Mouse (Mus musculus) G1E (cell line): ENCODE data around the gene Pam16. TPM values are rescaled to one million over a fixed set of nuclear protein-coding genes. Genes with fewer than 3 reads are reported as not detected.
A peak's percentile ranks its signal among the peaks of the same experiment; 100 is the strongest.
"Not testable (repeated sequence)": the region's sequence is repeated elsewhere in the genome, so short reads cannot be mapped to it uniquely, and the experiment has no call there.

Experiments used
- ATAC-seq: 2 replicates; pipeline ENCODE4 v1.8.0; 2016; ENCODE audit warnings: mild to moderate bottlenecking; ENCODE audit not compliant: insufficient number of reproducible peaks, poor library complexity, low FRiP score, severe bottlenecking; ENCODE audit errors: extremely low read depth
- DNase-seq: peaks from one replicate; pipeline ENCODE4 v3.0.0; 2012; ENCODE audit warnings: low spot score
- H3K27me3 ChIP-seq: 2 replicates; pipeline ENCODE4 v1.6.1; 2012; ENCODE audit warnings: mild to moderate bottlenecking, low read length, inconsistent platforms; ENCODE audit not compliant: insufficient read depth
- H3K36me3 ChIP-seq: replicated peaks from 2 replicates; pipeline ENCODE3; 2012; ENCODE audit warnings: mild to moderate bottlenecking, inconsistent platforms
- H3K4me1 ChIP-seq: 2 replicates; pipeline ENCODE4 v1.6.1; 2012; ENCODE audit warnings: low read depth, low read length, inconsistent platforms, mixed read lengths; ENCODE audit not compliant: insufficient read depth
- H3K4me3 ChIP-seq: 2 replicates; pipeline ENCODE4 v1.5.1; 2012; ENCODE audit warnings: low read depth, mild to moderate bottlenecking, inconsistent platforms, low read length, moderate library complexity, mixed read lengths
- H3K9me3 ChIP-seq: replicated peaks from 2 replicates; pipeline ENCODE4 v1.6.1; 2012; ENCODE audit warnings: inconsistent platforms
- CTCF ChIP-seq: IDR thresholded peaks from 2 replicates; pipeline ENCODE4 v1.5.1; 2012; ENCODE audit warnings: low read depth, low read length, inconsistent platforms, mixed read lengths
- GATA1 ChIP-seq: IDR thresholded peaks from 2 replicates; pipeline ENCODE4 v1.6.1; 2012; ENCODE audit warnings: borderline replicate concordance, low read length, inconsistent platforms, mixed read lengths
- GATA2 ChIP-seq: IDR thresholded peaks from 2 replicates; pipeline ENCODE4 v1.6.1; 2012; ENCODE audit warnings: low read depth, low read length, inconsistent platforms, borderline replicate concordance
- POLR2AphosphoS5 ChIP-seq: IDR thresholded peaks from 2 replicates; pipeline ENCODE4 v1.6.1; 2012; ENCODE audit warnings: low read depth, low read length, inconsistent platforms; ENCODE audit not compliant: insufficient replicate concordance
- TAL1 ChIP-seq: conservative IDR thresholded peaks from 2 replicates; pipeline ENCODE4 v1.6.1; 2012; ENCODE audit warnings: low read depth, low read length, inconsistent platforms, mixed read lengths
- polyA plus RNA-seq: library from polyadenylated mRNA; stranded (reverse); fragments of >175 nt; gene quantifications from 2 replicates; pipeline ENCODE4 v1.2.3, GENCODE M21; 2012
- total RNA-seq, 2 experiments: library from RNA; stranded (forward) in 1 of 2; stranded (reverse) in 1 of 2; fragments of 200-1000 nt in 1 of 2; fragments of >200 nt in 1 of 2; fragmentation: Nextera tagmentation in 1 of 2; gene quantifications; 2 replicates each; pipeline ENCODE4 v1.2.3; 2014 to 2017

The Pam16 gene
- total and polyA plus RNA-seq, 3 experiments, result 35.3 to 65.3 (median 41.7) TPM

DNA sequence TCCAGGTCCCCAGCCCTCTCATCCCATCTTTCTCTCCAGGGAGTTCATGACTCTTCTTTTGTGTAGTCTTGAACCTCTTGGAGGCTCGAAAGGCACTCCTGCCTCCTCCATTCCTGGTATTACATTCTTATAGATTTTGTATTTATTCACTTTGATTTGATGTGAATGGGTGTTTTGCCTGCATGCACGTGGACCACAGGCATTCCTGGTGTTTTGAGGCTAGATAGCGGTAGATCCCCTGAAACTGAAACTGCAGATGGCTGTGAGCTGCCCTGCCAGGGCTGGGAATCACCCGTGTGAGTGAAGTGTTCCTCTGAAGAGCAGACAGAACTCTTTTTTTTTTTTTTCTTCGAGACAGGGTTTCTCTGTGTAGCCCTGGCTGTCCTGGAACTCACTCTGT, 40.4 kb downstream of the Pam16 start:
- Histone ChIP-seq H3K27me3 (no peaks in the 10 kb centered on the region), H3K36me3 (no peaks in the 10 kb centered on the region), H3K4me1 (peaks cover 44% of the 10 kb centered on the region), H3K4me3 (no peak overlapping the region; the same call in 1 of the 2 replicates), H3K9me3 (no peaks in the 10 kb centered on the region)
- ATAC-seq, result no peak
- no peak for DNase-seq
- TF ChIP-seq CTCF (no peak), POLR2AphosphoS5 (no peak), TAL1 (no peak), GATA2 (no peak), GATA1 (no peak)

DNA sequence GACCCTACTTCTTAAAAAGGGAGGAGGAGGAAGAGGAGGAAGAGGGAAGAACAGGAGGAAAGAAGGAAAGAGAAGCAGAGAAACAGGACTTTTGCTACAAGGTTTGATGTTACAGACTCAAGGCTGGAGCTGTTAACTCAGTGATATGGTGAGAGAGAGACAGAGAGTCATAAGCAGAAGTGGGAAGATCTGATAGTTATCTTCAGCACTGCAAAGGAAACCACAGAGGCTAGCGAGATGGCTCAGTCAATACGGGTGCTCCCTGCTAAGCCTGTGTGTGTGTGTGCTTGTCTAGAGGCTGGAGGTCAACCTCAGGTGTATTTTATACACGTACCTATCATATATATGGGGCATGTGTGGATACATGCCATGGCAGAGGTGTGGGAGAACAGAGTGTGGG, 41.0 kb downstream of the Pam16 start:
- peak; percentile 32 for ATAC-seq
- TF ChIP-seq POLR2AphosphoS5 (no peak), TAL1 (no peak), GATA2 (no peak), GATA1 (no peak), CTCF (no peak)

DNA sequence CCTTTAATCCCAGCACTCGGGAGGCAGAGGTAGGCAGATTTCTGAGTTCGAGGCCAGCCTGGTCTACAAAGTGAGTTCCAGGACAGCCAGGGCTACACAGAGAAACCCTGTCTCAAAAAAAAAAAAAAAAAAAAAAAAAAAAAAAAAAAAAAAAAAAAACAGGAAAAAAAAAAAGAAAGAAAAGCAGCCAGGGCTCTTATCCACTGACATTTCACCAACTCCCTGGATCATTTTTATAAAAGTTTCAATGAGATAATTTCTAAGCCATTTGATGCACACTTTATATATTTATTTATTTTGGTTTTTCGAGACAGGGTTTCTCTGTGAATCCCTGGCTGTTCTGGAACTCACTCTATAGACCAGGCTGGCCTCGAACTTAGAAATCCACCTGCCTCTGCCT, 43.6 kb downstream of the Pam16 start:
- DNase-seq, H3K9me3 ChIP-seq, H3K4me3 ChIP-seq, H3K36me3 ChIP-seq, ATAC-seq: not testable (repeated sequence)
- peaks cover 39% of the 10 kb centered on the region for H3K4me1 ChIP-seq
- H3K27me3 ChIP-seq, result peaks cover 16% of the 10 kb centered on the region

More for the DNA sequence above, 41.0 kb downstream of the Pam16 start:
- Histone ChIP-seq H3K4me3 (peak overlapping the region; percentile 1; the same call in 1 of the 2 replicates), H3K36me3 (no peaks in the 10 kb centered on the region), H3K9me3 (no peaks in the 10 kb centered on the region), H3K27me3 (peaks cover 5% of the 10 kb centered on the region), H3K4me1 (peaks cover 47% of the 10 kb centered on the region)
- DNase-seq, result no peak

DNA sequence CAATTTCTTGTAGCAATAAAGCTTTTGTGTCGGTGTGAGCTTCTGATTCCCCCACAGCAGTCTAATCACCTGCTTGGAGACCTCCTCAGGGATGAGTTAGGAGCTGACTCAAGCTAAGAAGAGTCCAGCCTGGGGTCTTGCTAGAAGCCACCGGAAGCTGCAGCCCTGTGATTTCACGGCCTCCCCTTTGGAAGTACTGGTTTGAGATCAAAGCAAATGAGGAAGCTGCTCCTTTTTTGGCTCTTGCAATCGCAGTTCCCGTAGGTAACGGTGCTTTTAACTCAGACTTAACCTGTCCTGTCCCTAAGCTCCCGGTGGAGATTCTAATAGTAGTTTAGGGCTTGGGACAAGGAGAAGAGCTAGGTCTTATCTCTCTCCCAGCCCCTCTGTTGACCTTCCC, 46.2 kb downstream of the Pam16 start:
- peaks cover 26% of the 10 kb centered on the region for H3K27me3 ChIP-seq
- no peaks in the 10 kb centered on the region for H3K36me3 ChIP-seq
- no peak for ATAC-seq
- peaks cover 18% of the 10 kb centered on the region for H3K4me1 ChIP-seq
- no peak overlapping the region for H3K4me3 ChIP-seq
- H3K9me3 ChIP-seq, result no peaks in the 10 kb centered on the region
- TF ChIP-seq CTCF (no peak), GATA1 (no peak), GATA2 (no peak), TAL1 (no peak), POLR2AphosphoS5 (no peak)
- no peak for DNase-seq

DNA sequence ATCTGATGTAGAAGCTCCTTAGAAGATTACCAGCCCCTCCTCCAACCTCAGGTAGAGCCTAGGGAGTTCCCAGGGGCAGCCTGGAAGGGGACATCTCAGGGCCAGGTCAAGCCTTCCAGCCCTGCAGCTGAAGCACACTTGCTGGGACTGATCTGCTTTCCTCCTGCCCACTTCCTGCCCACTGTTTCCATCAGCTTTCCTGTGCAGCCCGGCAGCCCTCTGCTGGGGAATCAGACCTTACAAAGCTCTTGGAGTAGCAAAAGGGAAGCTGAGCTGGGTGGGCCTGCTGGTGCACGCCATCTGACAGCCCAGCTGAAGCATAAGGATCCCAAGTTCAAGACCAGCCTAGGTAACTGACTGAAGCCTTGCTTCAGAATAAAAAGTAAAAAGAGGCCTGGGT, 47.9 kb downstream of the Pam16 start:
- TF ChIP-seq CTCF (no peak), TAL1 (no peak), POLR2AphosphoS5 (no peak), GATA1 (no peak)
- Histone ChIP-seq H3K27me3 (peaks cover 34% of the 10 kb centered on the region), H3K4me3 (no peak overlapping the region), H3K36me3 (no peaks in the 10 kb centered on the region), H3K4me1 (peaks cover 10% of the 10 kb centered on the region), H3K9me3 (no peaks in the 10 kb centered on the region)
- ATAC-seq, result no peak
- DNase-seq, result no peak

DNA sequence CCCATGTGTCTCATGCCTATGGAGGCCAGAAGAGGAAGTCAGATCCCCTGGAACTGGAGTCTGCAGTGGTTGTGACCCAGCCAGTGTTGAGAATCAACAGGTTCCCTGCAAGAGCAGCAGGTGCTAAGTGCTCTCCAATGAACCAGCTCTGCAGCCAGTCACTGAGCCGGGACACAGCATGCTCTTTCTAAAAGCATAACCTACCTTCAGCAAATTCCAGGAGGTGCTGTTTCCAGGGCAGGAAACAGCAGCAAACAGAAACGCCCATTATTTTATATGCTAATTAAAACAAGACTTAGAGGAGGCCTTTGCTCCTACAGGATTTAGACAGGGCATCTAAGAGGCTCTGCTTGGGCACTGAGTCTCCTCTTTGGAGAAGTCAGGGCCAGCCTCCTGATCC, 48.8 kb downstream of the Pam16 start:
- DNase-seq, result no peak
- no peak for TF ChIP-seq GATA2
- no peak for TF ChIP-seq GATA1
- no peak for TF ChIP-seq POLR2AphosphoS5
- TF ChIP-seq CTCF, result no peak
- no peak for TF ChIP-seq TAL1
- ATAC-seq, result no peak
- Histone ChIP-seq H3K36me3 (no peaks in the 10 kb centered on the region), H3K9me3 (no peaks in the 10 kb centered on the region), H3K4me1 (peaks cover 10% of the 10 kb centered on the region), H3K27me3 (peaks cover 39% of the 10 kb centered on the region), H3K4me3 (no peak overlapping the region)

DNA sequence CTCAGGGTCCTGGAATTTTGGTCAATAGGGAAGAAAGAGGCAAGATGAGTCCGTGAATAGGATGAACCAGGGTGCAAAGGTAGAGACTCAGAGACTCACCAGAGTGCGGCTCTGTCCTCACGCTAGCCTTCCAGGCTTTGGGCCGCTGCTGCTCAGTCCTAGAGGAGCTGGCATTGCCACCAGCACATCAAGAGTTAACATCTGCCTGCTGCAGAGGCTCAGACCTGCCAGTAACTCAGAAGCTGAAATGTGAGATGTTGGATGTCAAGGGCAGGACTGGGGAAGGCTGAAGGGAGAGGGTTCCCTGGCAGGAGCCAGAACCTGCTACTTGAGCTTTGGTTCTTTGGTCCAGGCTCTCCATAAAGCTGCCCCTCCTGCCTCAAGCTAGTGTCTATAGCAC, 54.1 kb downstream of the Pam16 start:
- H3K9me3 ChIP-seq, result no peaks in the 10 kb centered on the region
- TF ChIP-seq GATA2 (no peak), TAL1 (no peak), GATA1 (no peak), POLR2AphosphoS5 (no peak)
- ATAC-seq (no peak), DNase-seq (no peak)
- no peak overlapping the region for H3K4me3 ChIP-seq
- H3K36me3 ChIP-seq, result no peaks in the 10 kb centered on the region
- peaks cover 18% of the 10 kb centered on the region for H3K4me1 ChIP-seq
- H3K27me3 ChIP-seq, result peaks cover 37% of the 10 kb centered on the region
